Mouse (Mus musculus): ENCODE results near the gene Zfp609. TPM values are rescaled to one million over a fixed set of nuclear protein-coding genes. Genes with fewer than 3 reads are reported as not detected.
"Not testable (repeated sequence)": the region's sequence is repeated elsewhere in the genome, so short reads cannot be mapped to it uniquely, and the experiment has no call there.

Zfp609 gene
- polyA plus RNA-seq, 1 experiment from 2014 or later = 9.2 TPM

DNA sequence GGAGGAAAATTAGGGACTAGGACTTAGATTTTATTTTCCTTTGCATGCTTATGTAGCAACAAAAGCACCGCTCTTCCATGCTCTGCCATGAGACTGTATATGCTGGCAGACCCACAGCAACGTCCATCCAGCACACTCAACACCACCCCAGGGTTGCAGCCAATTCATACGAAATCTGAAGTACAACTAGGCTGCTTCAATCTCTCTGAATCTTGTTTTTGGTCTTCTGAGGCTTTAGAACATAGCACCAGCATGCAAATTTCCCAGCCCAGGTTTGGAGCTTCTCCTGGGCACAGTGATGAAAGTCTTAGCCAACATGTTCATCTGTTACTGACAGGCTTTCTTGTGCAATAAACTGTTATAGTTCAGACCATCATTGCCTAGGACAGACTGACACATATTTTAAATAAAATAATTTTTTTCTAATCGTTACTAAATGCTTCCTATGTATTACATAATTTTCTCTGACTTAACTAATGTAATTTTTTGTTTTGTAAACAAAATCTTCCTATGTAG lies 39.5 kb downstream of the Zfp609 start:
- Histone ChIP-seq H3K36me3 (ENCODE audit: control insufficient read depth, insufficient read depth, low read length) (no peaks in the 10 kb centered on the region), H3K4me1 (ENCODE audit: control insufficient read depth, insufficient read depth, low read length) (peaks cover 12% of the 10 kb centered on the region; the same call in 1 of the 2 replicates), H3K4me3 (ENCODE audit: low read depth, low read length) (no peak overlapping the region), H3K9ac (ENCODE audit: low read length) (no peak overlapping the region), H3K27ac (ENCODE audit: low read depth, low read length) (no peak overlapping the region), H3K4me2 (ENCODE audit: low read depth) (no peak overlapping the region), H3K9me3 (ENCODE audit: control insufficient read depth, low read length) (no peaks in the 10 kb centered on the region), H3K27me3 (ENCODE audit: control insufficient read depth, insufficient read depth, low read length) (no peaks in the 10 kb centered on the region)
- no peak for DNase-seq (ENCODE audit: low spot score)
- no peak for ATAC-seq (ENCODE audit: insufficient read depth, low FRiP score, low TSS enrichment)
- 81% methylated on average over 4 of the region's 4 CpGs for WGBS

DNA sequence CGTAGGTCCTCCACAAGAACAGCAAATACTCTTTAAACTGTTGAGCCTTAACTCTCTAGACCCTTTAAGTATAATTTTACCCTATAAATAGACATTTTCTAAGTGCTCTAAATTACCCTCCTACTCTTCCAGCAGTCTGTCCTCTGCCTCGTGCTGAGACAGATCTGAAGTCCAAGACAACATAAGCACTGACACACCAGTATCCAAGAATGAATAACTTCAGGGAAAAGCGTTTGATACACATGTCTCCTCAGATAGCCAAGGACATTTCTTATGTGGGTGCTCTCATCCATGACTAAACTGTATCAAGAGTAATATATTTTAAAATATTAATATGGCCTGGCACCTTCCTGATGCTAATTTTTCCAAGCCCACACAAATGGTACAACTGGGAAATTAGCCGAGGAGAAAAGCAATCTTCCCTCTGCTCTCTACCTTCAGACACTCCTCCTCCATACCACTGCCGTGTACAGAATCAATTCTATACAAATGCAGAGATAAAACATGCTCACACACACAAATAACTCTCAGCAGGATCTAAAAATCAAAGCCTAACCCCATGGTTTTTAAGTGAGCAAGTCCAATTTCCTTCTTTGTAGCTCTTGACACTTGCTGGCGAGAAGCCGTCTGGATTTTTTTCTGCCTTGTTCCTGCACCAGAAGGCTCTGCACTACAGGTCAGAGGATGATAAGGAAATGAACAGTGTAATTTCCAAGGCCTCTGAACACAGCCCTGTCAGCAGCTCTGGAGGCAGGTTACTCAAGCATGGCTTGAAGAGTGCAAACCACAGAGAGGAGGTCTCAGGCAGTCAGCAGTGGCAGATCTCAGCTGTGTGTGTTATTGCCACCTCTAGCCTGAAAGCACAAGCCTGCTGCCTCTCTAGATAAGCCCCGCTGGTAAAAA lies 40.2 kb downstream of the Zfp609 start:
- Histone ChIP-seq H3K9me3 (ENCODE audit: control insufficient read depth, low read length) (no peaks in the 10 kb centered on the region), H3K4me2 (ENCODE audit: low read depth) (no peak overlapping the region), H3K9ac (ENCODE audit: low read length) (no peak overlapping the region), H3K36me3 (ENCODE audit: control insufficient read depth, insufficient read depth, low read length) (no peaks in the 10 kb centered on the region), H3K4me3 (ENCODE audit: low read depth, low read length) (no peak overlapping the region), H3K4me1 (ENCODE audit: control insufficient read depth, insufficient read depth, low read length) (peaks cover 12% of the 10 kb centered on the region; the same call in 1 of the 2 replicates), H3K27me3 (ENCODE audit: control insufficient read depth, insufficient read depth, low read length) (no peaks in the 10 kb centered on the region), H3K27ac (ENCODE audit: low read depth, low read length) (no peak overlapping the region)
- DNase-seq (ENCODE audit: low spot score) (no peak), ATAC-seq (ENCODE audit: insufficient read depth, low FRiP score, low TSS enrichment) (no peak)
- 62% methylated on average over 8 of the region's 8 CpGs for WGBS

DNA sequence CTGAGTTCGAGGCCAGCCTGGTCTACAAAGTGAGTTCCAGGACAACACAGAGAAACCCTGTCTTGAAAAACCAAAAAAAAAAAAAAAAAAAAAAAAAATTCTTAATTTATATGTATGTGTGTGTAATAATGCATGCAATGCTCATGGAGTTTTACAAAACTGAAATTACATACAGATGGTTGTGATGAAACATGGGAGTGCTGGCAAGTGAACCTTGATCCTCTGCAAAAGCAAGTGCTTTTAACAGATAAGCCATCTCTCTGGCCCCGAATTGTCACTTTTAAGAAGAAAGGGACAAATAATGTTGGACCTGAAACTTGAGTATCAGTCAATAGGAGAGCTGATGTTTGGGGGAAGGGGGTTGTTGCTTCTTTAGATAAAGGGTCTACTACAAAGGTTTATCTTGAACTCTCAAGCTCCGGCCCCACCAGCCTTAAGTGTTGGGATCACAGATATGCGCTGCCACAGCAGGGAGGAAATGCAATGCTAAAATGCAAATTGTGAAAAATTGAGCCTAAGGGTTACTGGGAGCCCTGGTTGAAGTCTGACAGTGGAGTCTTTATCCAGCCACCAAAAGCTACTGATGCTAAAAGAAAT lies 41.5 kb downstream of the Zfp609 start:
- no peaks in the 10 kb centered on the region for H3K36me3 ChIP-seq (ENCODE audit: control insufficient read depth, insufficient read depth, low read length)
- H3K4me2 ChIP-seq (ENCODE audit: low read depth) = no peak overlapping the region
- no peaks in the 10 kb centered on the region for H3K27me3 ChIP-seq (ENCODE audit: control insufficient read depth, insufficient read depth, low read length)
- ATAC-seq (ENCODE audit: insufficient read depth, low FRiP score, low TSS enrichment) (no peak), DNase-seq (ENCODE audit: low spot score) (no peak)
- 0 out of 2 replicates have a peak, but pooled peaks cover 10% of the 10 kb centered on the region for H3K4me1 ChIP-seq (ENCODE audit: control insufficient read depth, insufficient read depth, low read length)
- no peaks in the 10 kb centered on the region for H3K9me3 ChIP-seq (ENCODE audit: control insufficient read depth, low read length)
- 90% methylated on average over 4 of the region's 4 CpGs for WGBS
- no peak overlapping the region for H3K27ac ChIP-seq (ENCODE audit: low read depth, low read length)
- no peak overlapping the region for H3K4me3 ChIP-seq (ENCODE audit: low read depth, low read length)
- H3K9ac ChIP-seq (ENCODE audit: low read length) = no peak overlapping the region

DNA sequence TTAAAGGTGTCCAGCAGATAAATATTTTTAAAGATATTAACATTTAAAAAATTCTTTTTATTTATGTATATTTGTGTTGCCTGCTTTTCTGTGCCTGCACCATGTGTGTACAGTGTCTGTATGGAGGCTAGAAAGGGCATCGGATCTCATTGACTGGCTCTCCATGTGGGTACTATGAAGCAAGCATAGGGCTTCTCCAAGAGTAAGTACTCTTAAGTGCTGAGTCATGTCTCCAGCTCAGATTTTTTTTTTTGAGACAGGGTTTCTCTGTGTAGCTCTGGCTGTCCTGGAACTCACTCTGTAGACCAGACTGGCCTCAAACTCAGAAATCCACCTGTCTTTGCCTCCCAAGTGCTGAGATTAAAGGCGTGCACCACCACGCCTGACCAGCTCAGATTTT lies 47.7 kb downstream of the Zfp609 start:
- not testable (repeated sequence) for DNase-seq (ENCODE audit: low spot score); H3K9ac ChIP-seq (ENCODE audit: low read length); H3K36me3 ChIP-seq (ENCODE audit: control insufficient read depth, insufficient read depth, low read length); H3K27me3 ChIP-seq (ENCODE audit: control insufficient read depth, insufficient read depth, low read length); ATAC-seq (ENCODE audit: insufficient read depth, low FRiP score, low TSS enrichment); H3K27ac ChIP-seq (ENCODE audit: low read depth, low read length); H3K4me2 ChIP-seq (ENCODE audit: low read depth); H3K9me3 ChIP-seq (ENCODE audit: control insufficient read depth, low read length); H3K4me3 ChIP-seq (ENCODE audit: low read depth, low read length)
- peaks cover 12% of the 10 kb centered on the region; the same call in 1 of the 2 replicates for H3K4me1 ChIP-seq (ENCODE audit: control insufficient read depth, insufficient read depth, low read length)
- WGBS = 89% methylated on average over 3 of the region's 3 CpGs

DNA sequence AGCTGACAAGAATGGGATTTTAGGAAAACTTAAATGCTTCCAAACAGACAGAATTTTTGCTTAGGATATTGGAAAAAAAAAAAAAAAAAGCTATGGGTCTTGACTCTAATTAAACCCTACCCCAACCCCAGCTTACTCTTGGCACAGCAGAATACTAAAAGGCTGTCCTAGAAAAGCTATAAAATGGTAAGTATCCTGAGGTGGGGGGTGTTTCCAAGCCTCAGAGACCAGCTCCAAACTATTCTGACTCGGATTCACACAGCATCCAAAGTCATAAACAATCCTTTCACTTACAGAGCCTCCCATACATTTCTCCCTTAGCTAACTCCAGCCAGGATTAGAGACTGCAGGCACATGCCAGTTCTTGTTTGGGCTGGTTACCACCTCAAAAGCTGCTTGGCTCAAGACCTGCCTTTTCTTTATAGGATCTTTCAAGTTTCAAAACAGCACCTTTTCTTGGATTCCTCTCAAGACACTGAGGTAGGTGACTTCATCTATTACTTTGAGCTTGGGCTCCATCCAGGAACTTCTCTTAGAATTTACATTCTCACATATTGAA lies 50.4 kb downstream of the Zfp609 start:
- Histone ChIP-seq H3K4me3 (ENCODE audit: low read depth, low read length) (no peak overlapping the region), H3K4me1 (ENCODE audit: control insufficient read depth, insufficient read depth, low read length) (peaks cover 9% of the 10 kb centered on the region; the same call in 1 of the 2 replicates), H3K9ac (ENCODE audit: low read length) (no peak overlapping the region), H3K36me3 (ENCODE audit: control insufficient read depth, insufficient read depth, low read length) (no peaks in the 10 kb centered on the region), H3K27ac (ENCODE audit: low read depth, low read length) (no peak overlapping the region), H3K9me3 (ENCODE audit: control insufficient read depth, low read length) (no peaks in the 10 kb centered on the region), H3K4me2 (ENCODE audit: low read depth) (no peak overlapping the region), H3K27me3 (ENCODE audit: control insufficient read depth, insufficient read depth, low read length) (no peaks in the 10 kb centered on the region)
- WGBS = 4% methylated on average over 1 of the region's 1 CpGs
- ATAC-seq (ENCODE audit: insufficient read depth, low FRiP score, low TSS enrichment) (no peak), DNase-seq (ENCODE audit: low spot score) (no peak)

DNA sequence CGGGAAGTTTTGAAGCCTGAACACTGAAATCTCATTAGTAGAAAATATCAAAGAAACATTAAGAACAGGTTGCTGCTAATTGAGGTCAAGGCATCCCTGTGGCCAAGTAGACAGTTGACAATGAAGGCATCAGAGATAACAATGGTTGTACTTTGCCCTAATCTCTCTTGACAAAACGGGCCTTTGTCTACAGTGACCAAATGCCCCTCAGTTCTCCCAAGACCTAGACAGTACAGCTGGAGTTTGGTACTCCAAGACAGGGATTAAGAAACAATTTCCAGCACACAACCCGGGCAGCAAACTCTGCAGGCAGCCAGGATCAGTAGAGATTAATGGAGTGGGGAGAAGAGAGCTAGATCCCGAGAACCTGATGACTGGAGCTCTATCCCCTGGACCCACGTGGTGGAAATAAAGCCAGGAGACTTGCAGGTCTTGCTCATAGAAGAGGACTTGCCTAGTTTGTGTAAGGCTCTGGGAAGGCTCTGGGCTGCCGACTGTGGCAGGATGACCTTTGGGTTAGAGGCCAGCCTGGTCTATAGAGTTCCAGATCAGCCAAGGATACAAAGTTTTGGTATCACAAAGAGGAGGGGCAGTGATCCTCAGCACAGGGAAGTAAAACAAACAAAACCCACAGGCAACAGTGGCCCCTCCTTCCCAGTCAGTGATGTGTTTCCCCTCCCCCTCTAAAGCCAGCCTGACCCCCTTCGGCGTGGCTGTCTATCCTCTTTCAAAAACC lies 51.1 kb downstream of the Zfp609 start:
- Histone ChIP-seq H3K36me3 (ENCODE audit: control insufficient read depth, insufficient read depth, low read length) (no peaks in the 10 kb centered on the region), H3K27ac (ENCODE audit: low read depth, low read length) (no peak overlapping the region), H3K9ac (ENCODE audit: low read length) (no peak overlapping the region), H3K27me3 (ENCODE audit: control insufficient read depth, insufficient read depth, low read length) (no peaks in the 10 kb centered on the region), H3K9me3 (ENCODE audit: control insufficient read depth, low read length) (no peaks in the 10 kb centered on the region), H3K4me2 (ENCODE audit: low read depth) (no peak overlapping the region), H3K4me1 (ENCODE audit: control insufficient read depth, insufficient read depth, low read length) (peaks cover 9% of the 10 kb centered on the region; the same call in 1 of the 2 replicates), H3K4me3 (ENCODE audit: low read depth, low read length) (no peak overlapping the region)
- ATAC-seq (ENCODE audit: insufficient read depth, low FRiP score, low TSS enrichment) (no peak), DNase-seq (ENCODE audit: low spot score) (no peak)
- 19% methylated on average over 8 of the region's 8 CpGs for WGBS

DNA sequence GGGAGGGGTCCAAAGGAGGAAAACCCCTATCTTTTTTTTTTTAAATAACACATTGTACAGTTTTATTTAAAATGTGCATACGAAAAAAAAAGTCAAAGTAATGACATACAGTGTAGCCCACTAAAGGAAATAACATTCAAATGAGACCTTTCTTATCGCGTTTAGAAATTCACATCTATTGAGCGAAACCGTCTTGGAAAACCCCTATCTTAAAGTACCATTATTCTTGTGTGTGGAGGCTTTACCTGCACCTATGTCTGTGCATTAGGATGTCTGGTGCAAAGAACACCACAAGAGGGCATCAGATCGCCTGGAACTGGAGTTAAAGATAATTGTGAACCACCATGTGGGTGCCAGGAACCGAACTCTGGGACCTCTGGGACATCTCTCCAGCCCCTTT lies 53.6 kb downstream of the Zfp609 start:
- no peak for DNase-seq (ENCODE audit: low spot score)

DNA sequence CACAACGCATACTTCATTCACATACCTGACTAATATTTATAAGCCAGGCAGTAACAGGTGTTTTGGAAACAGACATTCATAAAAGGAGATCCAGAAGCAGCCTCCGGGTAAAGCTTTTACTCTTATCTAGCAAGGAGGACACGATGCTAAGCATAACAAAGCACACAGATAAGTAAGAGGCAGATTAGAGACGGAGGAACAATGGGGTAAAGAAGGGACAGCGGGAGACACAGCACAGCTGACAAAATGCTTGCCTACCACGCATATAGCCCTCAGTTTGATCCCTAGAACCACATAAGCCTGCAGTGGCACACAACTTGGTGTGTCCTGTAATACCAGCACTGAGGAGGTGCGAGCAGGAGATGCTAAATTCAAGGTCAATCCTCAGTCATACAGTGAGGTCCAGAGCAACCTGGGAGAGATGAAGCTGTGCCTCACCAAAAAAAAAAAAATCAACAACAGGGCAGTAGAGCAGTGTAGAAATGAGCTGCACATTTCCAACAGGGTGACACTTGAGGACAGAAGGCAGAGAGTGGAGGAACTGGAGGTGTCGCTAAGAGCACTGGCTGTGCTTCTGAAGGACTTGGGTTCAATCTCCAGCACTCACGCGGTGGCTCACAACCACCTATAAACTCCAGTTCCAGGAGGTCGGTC lies 56.2 kb downstream of the Zfp609 start:
- no peaks in the 10 kb centered on the region for H3K36me3 ChIP-seq (ENCODE audit: control insufficient read depth, insufficient read depth, low read length)
- WGBS = 37% methylated on average over 11 of the region's 11 CpGs

More for the DNA sequence above, 53.6 kb downstream of the Zfp609 start:
- H3K4me1 ChIP-seq (ENCODE audit: control insufficient read depth, insufficient read depth, low read length) = peaks cover 9% of the 10 kb centered on the region; the same call in 1 of the 2 replicates
- no peak overlapping the region for H3K4me3 ChIP-seq (ENCODE audit: low read depth, low read length)
- H3K27ac ChIP-seq (ENCODE audit: low read depth, low read length) = no peak overlapping the region
- no peaks in the 10 kb centered on the region for H3K9me3 ChIP-seq (ENCODE audit: control insufficient read depth, low read length)
- WGBS = 96% methylated on average over 7 of the region's 7 CpGs
- H3K36me3 ChIP-seq (ENCODE audit: control insufficient read depth, insufficient read depth, low read length) = no peaks in the 10 kb centered on the region
- H3K4me2 ChIP-seq (ENCODE audit: low read depth) = no peak overlapping the region
- no peak overlapping the region for H3K9ac ChIP-seq (ENCODE audit: low read length)
- ATAC-seq (ENCODE audit: insufficient read depth, low FRiP score, low TSS enrichment) = no peak
- H3K27me3 ChIP-seq (ENCODE audit: control insufficient read depth, insufficient read depth, low read length) = no peaks in the 10 kb centered on the region

More for the DNA sequence above, 56.2 kb downstream of the Zfp609 start:
- Histone ChIP-seq H3K9ac (ENCODE audit: low read length) (no peak overlapping the region), H3K27me3 (ENCODE audit: control insufficient read depth, insufficient read depth, low read length) (no peaks in the 10 kb centered on the region), H3K27ac (ENCODE audit: low read depth, low read length) (no peak overlapping the region), H3K9me3 (ENCODE audit: control insufficient read depth, low read length) (no peaks in the 10 kb centered on the region), H3K4me1 (ENCODE audit: control insufficient read depth, insufficient read depth, low read length) (no peaks in the 10 kb centered on the region), H3K4me3 (ENCODE audit: low read depth, low read length) (no peak overlapping the region), H3K4me2 (ENCODE audit: low read depth) (no peak overlapping the region)
- DNase-seq (ENCODE audit: low spot score) (no peak), ATAC-seq (ENCODE audit: insufficient read depth, low FRiP score, low TSS enrichment) (no peak)

All from neural tube, embryonic 11.5 days (tissue).